Mouse (Mus musculus) hindbrain, embryonic 10.5 days (tissue): ENCODE measurements at regions not wholly inside any gene's neighbourhood (a gene's known extent, or its start where the extent isn't known, plus 50 kb on each side); places are given as distances from the start of the nearest gene placed in this dataset.

ENCODE experiments used
- DNase-seq: peaks from one replicate; pipeline ENCODE4 v3.0.0-alpha.2; 2017; ENCODE audit warnings: low spot score
- H3K27ac ChIP-seq: fragments of 300-500 bp; sonication (generic); 2 replicates; pipeline ENCODE4 v1.5.1; 2016; ENCODE audit warnings: mild to moderate bottlenecking, moderate library complexity
- H3K27me3 ChIP-seq: fragments of 300-500 bp; sonication (generic); 2 replicates; pipeline ENCODE4 v1.6.1; 2016; ENCODE audit warnings: mild to moderate bottlenecking; ENCODE audit not compliant: poor library complexity, insufficient read depth, severe bottlenecking
- H3K36me3 ChIP-seq: fragments of 300-500 bp; sonication (generic); 2 replicates; pipeline ENCODE4 v1.6.1; 2016; ENCODE audit warnings: mild to moderate bottlenecking, moderate library complexity
- H3K4me1 ChIP-seq: fragments of 300-500 bp; sonication (generic); replicated peaks from 2 replicates; pipeline ENCODE4 v1.6.1; 2016; ENCODE audit warnings: mild to moderate bottlenecking
- H3K4me3 ChIP-seq: fragments of 300-500 bp; sonication (generic); 2 replicates; pipeline ENCODE4 v1.5.1; 2016; ENCODE audit warnings: mild to moderate bottlenecking, moderate library complexity
- H3K9me3 ChIP-seq: fragments of 300-500 bp; sonication (generic); 2 replicates; pipeline ENCODE4 v1.6.1; 2016; ENCODE audit warnings: mild to moderate bottlenecking, moderate library complexity
- WGBS: fragments of 180-500 bp; shearing (Covaris S2); methylation state at CpG from one replicate; pipeline ENCODE4 v1.1.7; 2016; 5-methylcytosine and 5-hydroxymethylcytosine counted together

GRCm38 (mm10) chr14:81038045-81038444 is 1054.2 kb downstream of the Olfm4 start:
- Histone ChIP-seq H3K4me1 (no peaks in the 10 kb centered on the region), H3K27ac (no peak overlapping the region), H3K36me3 (no peaks in the 10 kb centered on the region), H3K9me3 (no peaks in the 10 kb centered on the region), H3K27me3 (no peaks in the 10 kb centered on the region), H3K4me3 (no peak overlapping the region)
- DNase-seq: no peak
- WGBS: 95% methylated on average over 3 of the region's 3 CpGs
